Mouse (Mus musculus): ENCODE data around the gene Hsh2d. TPM values are rescaled to one million over a fixed set of nuclear protein-coding genes. Genes with fewer than 3 reads are reported as not detected.

The Hsh2d gene
- total RNA-seq, 2 experiments from 2014 or later = not detected

- intact Hi-C loops (cut with DNase I) = no loop called here
- DNase-seq (ENCODE audit: low spot score in 2 of 2) = peak in 1 of 2 experiments; percentile 15
These were observed 5.8 kb upstream of the Hsh2d start for GRCm38 (mm10) chr8:72183554-72184202.

GRCm38 (mm10) chr8:72187793-72188331, 1.6 kb upstream of the Hsh2d start:
- no peak for DNase-seq (ENCODE audit: low spot score in 2 of 2)
- intact Hi-C loops (cut with DNase I) = no loop called here

GRCm38 (mm10) chr8:72190215-72190539, 739 bp downstream of the Hsh2d start:
- DNase-seq (ENCODE audit: low spot score in 2 of 2) = no peak

GRCm38 (mm10) chr8:72192065-72192464, 2.6 kb downstream of the Hsh2d start:
- no peak for DNase-seq (ENCODE audit: low spot score in 2 of 2)
- intact Hi-C loops (cut with DNase I) = no loop called here

More at GRCm38 (mm10) chr8:72190215-72190539, 739 bp downstream of the Hsh2d start:
- intact Hi-C loops (cut with DNase I) = no loop called here

- DNase-seq (ENCODE audit: low spot score in 2 of 2) = no peak
- intact Hi-C loops (cut with DNase I) = no loop called here
These were observed 8.6 kb downstream of the Hsh2d start for GRCm38 (mm10) chr8:72197997-72198396.

GRCm38 (mm10) chr8:72208582-72208981, 19.1 kb downstream of the Hsh2d start:
- intact Hi-C loops (cut with DNase I) = no loop called here
- DNase-seq (ENCODE audit: low spot score in 2 of 2) = no peak

GRCm38 (mm10) chr8:72210222-72210621, 20.8 kb downstream of the Hsh2d start:
- no peak for DNase-seq (ENCODE audit: low spot score in 2 of 2)
- intact Hi-C loops (cut with DNase I) = no loop called here

GRCm38 (mm10) chr8:72210710-72211109, 21.3 kb downstream of the Hsh2d start:
- intact Hi-C loops (cut with DNase I) = no loop called here
- no peak for DNase-seq (ENCODE audit: low spot score in 2 of 2)

GRCm38 (mm10) chr8:72211846-72212245, 22.4 kb downstream of the Hsh2d start:
- DNase-seq (ENCODE audit: low spot score in 2 of 2) = no peak
- intact Hi-C loops (cut with DNase I) = no loop called here

- peak; percentile 13 to 48 for DNase-seq (ENCODE audit: low spot score in 2 of 2)
- intact Hi-C loops (cut with DNase I) = no loop called here
These were observed 23.3 kb downstream of the Hsh2d start, which contains the start of gene Cib3 for GRCm38 (mm10) chr8:72212751-72213150. Gene Cib3, minus strand, starts transcription at chr8:72212837.

GRCm38 (mm10) chr8:72213536-72213935, 24.1 kb downstream of the Hsh2d start, which contains the start of gene Gm11034:
Gene Gm11034, minus strand, starts transcription at chr8:72213636.
- DNase-seq (ENCODE audit: low spot score in 2 of 2) = no peak
- intact Hi-C loops (cut with DNase I) = no loop called here

GRCm38 (mm10) chr8:72215060-72215459, 25.6 kb downstream of the Hsh2d start:
- intact Hi-C loops (cut with DNase I) = no loop called here

GRCm38 (mm10) chr8:72215871-72216270, 26.4 kb downstream of the Hsh2d start:
- no peak for DNase-seq (ENCODE audit: low spot score in 2 of 2)
- intact Hi-C loops (cut with DNase I) = no loop called here

More at GRCm38 (mm10) chr8:72215060-72215459, 25.6 kb downstream of the Hsh2d start:
- no peak for DNase-seq (ENCODE audit: low spot score in 2 of 2)

- intact Hi-C loops (cut with DNase I) = no loop called here
- no peak for DNase-seq (ENCODE audit: low spot score in 2 of 2)
These were observed 29.5 kb downstream of the Hsh2d start for GRCm38 (mm10) chr8:72218781-72219540.

- peak; percentile 92 to 93 for DNase-seq (ENCODE audit: low spot score in 2 of 2)
- intact Hi-C loops (cut with DNase I) = no loop called here
These were observed 30.3 kb downstream of the Hsh2d start, which contains the start of gene Fam32a for GRCm38 (mm10) chr8:72219541-72220363. Gene Fam32a, plus strand, starts transcription at chr8:72219730.

GRCm38 (mm10) chr8:72220758-72221157, 31.3 kb downstream of the Hsh2d start:
- no peak for DNase-seq (ENCODE audit: low spot score in 2 of 2)

GRCm38 (mm10) chr8:72222656-72223055, 33.2 kb downstream of the Hsh2d start:
- no peak for DNase-seq (ENCODE audit: low spot score in 2 of 2)
- intact Hi-C loops (cut with DNase I) = no loop called here

More at GRCm38 (mm10) chr8:72220758-72221157, 31.3 kb downstream of the Hsh2d start:
- intact Hi-C loops (cut with DNase I) = no loop called here

GRCm38 (mm10) chr8:72239499-72240402, 50.3 kb downstream of the Hsh2d start, which contains the start of gene Ap1m1:
Gene Ap1m1, plus strand, starts transcription at chr8:72240018.
- intact Hi-C loops (cut with DNase I) = loop anchor here (10.0 kb wide), 1 partner anchor 65 kb away; no protein-coding TSS in a partner anchor
- peak; percentile 97 to 98 for DNase-seq (ENCODE audit: low spot score in 2 of 2)
